Mouse (Mus musculus) limb, embryonic 14.5 days (tissue): Measurements from ENCODE around the gene 1500009C09Rik. TPM values are rescaled to one million over a fixed set of nuclear protein-coding genes. Genes with fewer than 3 reads are reported as not detected.

Experiments
- ATAC-seq: fragments of 200-750 bp; cut with Nextera tagmentation; 2 replicates; pipeline ENCODE4 v1.8.0; 2017; ENCODE audit warnings: low read depth, moderate number of reproducible peaks, moderate TSS enrichment; ENCODE audit not compliant: low FRiP score
- DNase-seq: peaks from one replicate; pipeline ENCODE4 v3.0.0-alpha.2; 2015; ENCODE audit warnings: low spot score
- H3K27ac ChIP-seq: fragments of 300-500 bp; sonication (generic); replicated peaks from 2 replicates; pipeline ENCODE4 v1.5.1; 2014; ENCODE audit warnings: low read depth, mild to moderate bottlenecking, low read length, moderate library complexity, mixed read lengths
- H3K27me3 ChIP-seq: fragments of 300-500 bp; sonication (generic); 2 replicates; pipeline ENCODE4 v1.6.1; 2014; ENCODE audit warnings: low read length, mixed read lengths; ENCODE audit not compliant: control insufficient read depth, insufficient read depth
- H3K36me3 ChIP-seq: fragments of 300-500 bp; sonication (generic); 2 replicates; pipeline ENCODE4 v1.6.1; 2014; ENCODE audit warnings: mild to moderate bottlenecking, low read length, moderate library complexity, mixed read lengths; ENCODE audit not compliant: control insufficient read depth, insufficient read depth
- H3K4me1 ChIP-seq: fragments of 300-500 bp; sonication (generic); 2 replicates; pipeline ENCODE4 v1.6.1; 2014; ENCODE audit warnings: antibody characterized with exemption, low read length, mixed read lengths; ENCODE audit not compliant: control insufficient read depth, insufficient read depth
- H3K4me2 ChIP-seq: fragments of 300-500 bp; sonication (generic); replicated peaks from 2 replicates; pipeline ENCODE4 v1.6.1; 2014; ENCODE audit warnings: low read depth, mild to moderate bottlenecking, low read length, moderate library complexity; ENCODE audit not compliant: severe bottlenecking
- H3K4me3 ChIP-seq: fragments of 300-500 bp; sonication (generic); replicated peaks from 2 replicates; pipeline ENCODE4 v1.5.1; 2014; ENCODE audit warnings: low read length
- H3K9ac ChIP-seq: fragments of 300-500 bp; sonication (generic); 2 replicates; pipeline ENCODE4 v1.6.1; 2014; ENCODE audit warnings: mild to moderate bottlenecking, low read depth, low read length, moderate library complexity; ENCODE audit not compliant: severe bottlenecking
- H3K9me3 ChIP-seq: fragments of 300-500 bp; sonication (generic); 2 replicates; pipeline ENCODE4 v1.6.1; 2016; ENCODE audit warnings: low read length; ENCODE audit not compliant: control insufficient read depth
- POLR2A ChIP-seq: fragments of 200-500 bp; IDR thresholded peaks from 2 replicates; pipeline ENCODE4 v1.8.0; 2012; ENCODE audit warnings: inconsistent platforms, mild to moderate bottlenecking, moderate library complexity, borderline replicate concordance; ENCODE audit not compliant: insufficient read depth, insufficient read length; ENCODE audit errors: extremely low read depth
- WGBS: fragments of 180-500 bp; shearing (Covaris S2); extraction: QIAGEN DNeasy Blood & Tissue Kit; methylation state at CpG from one replicate; pipeline ENCODE4 v1.1.7; 2014; 5-methylcytosine and 5-hydroxymethylcytosine counted together
- polyA plus RNA-seq, 2 experiments: library from polyadenylated mRNA; depleted of rRNA in 1 of 2; stranded (reverse) in 1 of 2; unstranded in 1 of 2; fragments of >200 nt; fragmentation: Nextera tagmentation in 1 of 2; extraction: Ambion mirVana in 1 of 2; gene quantifications; 2 replicates each; pipeline versions ENCODE4 v1.2.1 to v1.2.3; 2012 to 2014

The 1500009C09Rik gene
- polyA plus RNA-seq, 2 experiments: 0.40 TPM; not detected in 1

DNA sequence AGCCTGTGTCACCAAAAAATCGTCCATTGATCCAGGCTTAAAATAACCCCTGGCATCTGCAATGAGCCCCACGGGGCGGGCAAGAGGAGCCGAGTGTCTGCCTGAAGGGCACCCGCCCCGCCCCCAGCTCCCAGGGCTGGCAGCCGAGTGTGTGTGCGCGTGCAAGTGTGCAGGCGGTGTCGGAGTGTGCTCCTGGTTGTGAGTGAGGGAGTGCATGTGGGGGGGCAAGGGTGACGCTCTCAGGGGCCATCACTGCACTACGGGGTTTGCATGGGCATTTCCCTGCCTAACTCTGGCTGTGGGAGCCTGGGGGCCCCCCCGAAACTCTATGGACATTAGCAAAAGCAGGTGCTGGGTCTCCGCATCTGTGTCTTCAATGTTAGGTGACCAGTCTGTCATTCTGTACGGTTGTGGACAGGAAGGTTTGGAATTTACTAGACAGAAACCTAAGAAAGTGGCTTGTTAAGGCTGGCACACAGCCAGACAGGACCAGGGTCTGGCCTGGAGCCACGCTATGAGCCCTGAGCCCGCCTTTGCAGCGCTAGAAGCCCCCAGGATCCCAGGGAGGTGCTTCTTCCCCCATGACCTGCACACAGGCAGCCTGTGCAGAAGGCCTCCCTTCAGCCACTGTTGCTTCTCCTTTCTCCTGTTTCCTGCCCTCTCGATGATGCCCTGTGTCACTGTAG lies 35.9 kb upstream of the 1500009C09Rik start:
- peaks cover 48% of the 10 kb centered on the region for H3K27me3 ChIP-seq
- DNase-seq: no peak
- no peak overlapping the region for H3K4me2 ChIP-seq
- no peak for ATAC-seq
- no peak for TF ChIP-seq POLR2A
- peaks cover 17% of the 10 kb centered on the region; the same call in 1 of the 2 replicates for H3K4me1 ChIP-seq
- WGBS: 42% methylated on average over 20 of the region's 20 CpGs
- H3K27ac ChIP-seq: no peak overlapping the region
- no peaks in the 10 kb centered on the region for H3K36me3 ChIP-seq
- no peaks in the 10 kb centered on the region for H3K9me3 ChIP-seq
- H3K9ac ChIP-seq: no peak overlapping the region
- no peak overlapping the region for H3K4me3 ChIP-seq

DNA sequence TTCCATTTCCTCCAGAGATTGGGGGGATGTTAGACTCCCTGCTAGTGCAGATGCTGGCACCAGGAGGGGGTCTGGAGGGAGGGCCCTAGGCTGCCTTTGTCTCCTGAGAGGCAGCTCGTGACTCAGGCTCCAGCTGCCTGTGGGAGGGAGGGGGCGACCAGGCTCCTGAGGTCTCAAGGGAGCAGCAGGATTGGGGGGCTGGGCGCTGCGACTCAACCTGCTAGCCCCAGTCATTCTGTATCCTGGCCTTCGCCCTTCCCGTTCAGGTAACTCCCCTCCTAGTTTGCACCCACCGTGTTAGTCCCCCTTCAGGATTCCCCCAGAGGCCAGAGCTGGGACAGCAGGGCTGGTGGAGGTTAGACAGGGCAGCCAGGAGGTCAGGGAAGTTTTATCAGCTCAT lies 35.2 kb upstream of the 1500009C09Rik start:
- WGBS: 20% methylated on average over 6 of the region's 7 CpGs
- TF ChIP-seq POLR2A: no peak
- DNase-seq (no peak), ATAC-seq (no peak)
- no peak overlapping the region for H3K27ac ChIP-seq
- peaks cover 13% of the 10 kb centered on the region; the same call in 1 of the 2 replicates for H3K4me1 ChIP-seq
- no peaks in the 10 kb centered on the region for H3K9me3 ChIP-seq
- H3K4me2 ChIP-seq: no peak overlapping the region
- H3K4me3 ChIP-seq: no peak overlapping the region
- no peaks in the 10 kb centered on the region for H3K36me3 ChIP-seq
- H3K27me3 ChIP-seq: peaks cover 41% of the 10 kb centered on the region
- no peak overlapping the region for H3K9ac ChIP-seq

DNA sequence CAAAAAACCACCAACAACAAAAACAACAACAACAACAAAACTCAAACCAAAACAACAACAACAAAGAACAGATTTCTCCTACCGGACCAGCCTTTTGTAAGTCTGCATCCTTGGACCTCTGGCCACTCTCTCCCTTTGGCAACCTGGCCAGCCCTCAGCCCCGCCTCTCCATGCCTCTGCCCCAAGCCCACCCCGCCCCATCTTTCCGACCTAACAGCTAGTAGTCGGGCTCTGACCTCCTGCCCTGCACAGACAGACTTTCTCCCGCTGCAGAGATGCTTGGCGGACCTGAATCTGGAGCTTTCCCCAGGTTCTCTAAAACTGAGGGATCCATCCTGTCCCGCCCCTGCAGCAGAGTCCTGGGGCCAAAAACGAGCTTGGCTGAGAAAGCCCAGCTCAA lies 34.2 kb upstream of the 1500009C09Rik start:
- WGBS: 32% methylated on average over 9 of the region's 9 CpGs
- no peak overlapping the region for H3K4me2 ChIP-seq
- no peak overlapping the region for H3K4me3 ChIP-seq
- no peak for TF ChIP-seq POLR2A
- H3K9me3 ChIP-seq: no peaks in the 10 kb centered on the region
- H3K9ac ChIP-seq: no peak overlapping the region
- H3K27me3 ChIP-seq: peaks cover 31% of the 10 kb centered on the region
- no peak for ATAC-seq
- DNase-seq: no peak
- H3K4me1 ChIP-seq: peaks cover 8% of the 10 kb centered on the region; the same call in 1 of the 2 replicates
- no peaks in the 10 kb centered on the region for H3K36me3 ChIP-seq
- H3K27ac ChIP-seq: no peak overlapping the region

DNA sequence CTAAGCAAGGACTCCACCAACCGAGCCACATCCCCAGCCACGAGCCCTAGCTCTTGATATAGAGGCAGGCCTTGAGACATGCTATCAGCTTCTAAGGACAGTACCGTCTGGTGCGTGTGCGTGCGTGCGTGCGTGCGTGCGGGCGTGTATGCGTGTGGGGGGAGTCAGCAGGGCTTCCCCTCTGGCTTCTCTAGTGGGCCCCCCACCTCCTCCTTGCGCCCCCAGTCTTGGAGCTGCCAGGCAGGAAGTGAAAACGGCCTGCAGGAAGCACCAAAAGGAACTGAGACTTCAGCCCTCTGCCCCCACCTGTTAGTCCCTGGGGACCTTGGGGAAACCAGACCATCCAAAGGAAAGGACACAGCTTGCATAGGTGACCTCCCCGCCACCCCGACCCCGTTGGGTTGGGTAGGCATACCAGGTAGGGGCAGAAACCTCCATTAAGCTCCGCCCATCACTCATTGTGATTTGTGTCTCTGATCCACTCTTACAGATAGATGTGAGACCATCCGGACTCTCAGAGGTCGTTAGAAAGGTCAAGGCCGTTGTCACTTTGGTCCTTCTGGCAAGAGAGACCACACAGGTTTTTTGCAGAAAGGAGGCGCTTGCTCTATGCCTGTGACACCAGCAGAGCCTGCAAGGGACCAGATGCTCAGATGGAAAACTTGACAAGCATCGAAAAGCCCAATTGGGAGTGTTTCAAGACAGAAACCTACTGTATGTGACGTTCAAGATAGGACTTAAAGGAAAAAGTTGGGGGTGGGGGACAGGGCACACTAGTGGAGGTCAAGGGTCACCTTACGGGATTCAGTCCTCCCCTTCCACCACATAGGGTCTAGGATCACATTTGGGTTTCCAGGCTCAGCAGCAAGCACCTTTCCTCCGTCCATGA lies 33.2 kb upstream of the 1500009C09Rik start:
- DNase-seq (no peak), ATAC-seq (no peak)
- 72% methylated on average over 26 of the region's 26 CpGs for WGBS
- no peak for TF ChIP-seq POLR2A
- Histone ChIP-seq H3K9ac (no peak overlapping the region), H3K9me3 (no peaks in the 10 kb centered on the region), H3K4me1 (peaks cover 8% of the 10 kb centered on the region; the same call in 1 of the 2 replicates), H3K27ac (no peak overlapping the region), H3K36me3 (no peaks in the 10 kb centered on the region), H3K4me2 (no peak overlapping the region), H3K27me3 (peaks cover 31% of the 10 kb centered on the region), H3K4me3 (no peak overlapping the region)

DNA sequence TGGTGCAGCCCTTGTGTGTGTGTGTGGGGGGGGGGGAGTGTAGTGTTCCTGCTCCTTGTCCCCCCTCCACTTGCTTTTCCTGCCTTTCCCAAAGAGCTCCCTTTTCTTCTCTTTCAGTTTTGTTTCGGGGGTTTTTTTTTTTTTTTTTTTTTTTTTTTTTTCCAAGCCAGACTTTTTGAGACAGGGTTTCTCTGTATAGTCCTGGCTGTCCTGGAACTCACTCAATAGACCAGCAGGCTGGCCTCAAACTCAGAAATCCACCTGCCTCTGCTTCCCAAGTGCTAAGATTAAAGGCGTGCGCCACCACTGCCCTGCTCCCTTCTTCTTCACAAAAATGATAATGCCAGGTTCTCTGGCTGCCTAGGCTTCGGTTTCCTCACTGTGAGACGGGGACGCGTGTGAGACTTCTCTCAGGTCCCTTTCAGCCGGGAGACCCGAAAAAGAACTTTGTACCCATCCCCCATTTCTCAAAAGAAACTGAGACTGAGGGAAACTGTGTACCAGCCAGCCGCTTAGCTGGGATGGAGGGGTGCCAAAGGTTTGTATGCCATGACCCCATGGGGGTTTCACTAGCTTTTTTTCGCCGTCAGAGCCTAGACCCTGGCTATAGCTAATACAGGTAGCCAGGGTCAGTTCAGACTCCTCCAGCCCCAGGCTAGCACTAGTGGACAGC lies 32.1 kb upstream of the 1500009C09Rik start:
- no peak for TF ChIP-seq POLR2A
- no peak overlapping the region for H3K4me3 ChIP-seq
- no peak overlapping the region for H3K4me2 ChIP-seq
- H3K4me1 ChIP-seq: peaks cover 12% of the 10 kb centered on the region; the same call in 1 of the 2 replicates
- no peak overlapping the region for H3K27ac ChIP-seq
- WGBS: 66% methylated on average over 12 of the region's 12 CpGs
- DNase-seq: no peak
- no peaks in the 10 kb centered on the region for H3K9me3 ChIP-seq
- H3K9ac ChIP-seq: no peak overlapping the region
- no peak for ATAC-seq
- H3K36me3 ChIP-seq: no peaks in the 10 kb centered on the region
- H3K27me3 ChIP-seq: peaks cover 32% of the 10 kb centered on the region
